Mouse (Mus musculus) forebrain, postnatal 0 days (tissue): ENCODE measurements around the gene Alg9. TPM values are rescaled to one million over a fixed set of nuclear protein-coding genes. Genes with fewer than 3 reads are reported as not detected.

Experiments used
- ATAC-seq: fragments of 200-750 bp; cut with Nextera tagmentation; 2 replicates; pipeline ENCODE4 v1.8.0; 2017; ENCODE audit warnings: mild to moderate bottlenecking, moderate library complexity
- DNase-seq: peaks from one replicate; pipeline ENCODE4 v3.0.0-alpha.2; 2015
- H3K27ac ChIP-seq: fragments of 300-500 bp; sonication (generic); 2 replicates; pipeline ENCODE4 v1.5.1; 2014; ENCODE audit warnings: low read depth, mild to moderate bottlenecking, antibody characterized with exemption, low read length, moderate library complexity, mixed read lengths
- H3K27me3 ChIP-seq: fragments of 300-500 bp; sonication (generic); 2 replicates; pipeline ENCODE4 v1.6.1; 2014; ENCODE audit warnings: mild to moderate bottlenecking, low read length, mixed read lengths; ENCODE audit not compliant: insufficient read depth
- H3K36me3 ChIP-seq: fragments of 300-500 bp; sonication (generic); 2 replicates; pipeline ENCODE4 v1.6.1; 2014; ENCODE audit warnings: mild to moderate bottlenecking, moderate library complexity; ENCODE audit not compliant: insufficient read depth
- H3K4me1 ChIP-seq: fragments of 300-500 bp; sonication (generic); 2 replicates; pipeline ENCODE4 v1.6.1; 2014; ENCODE audit warnings: antibody characterized with exemption; ENCODE audit not compliant: insufficient read depth
- H3K4me2 ChIP-seq: fragments of 300-500 bp; sonication (generic); 2 replicates; pipeline ENCODE4 v1.6.1; 2014; ENCODE audit warnings: low read depth, mild to moderate bottlenecking, moderate library complexity
- H3K4me3 ChIP-seq: fragments of 300-500 bp; sonication (generic); 2 replicates; pipeline ENCODE4 v1.5.1; 2014; ENCODE audit warnings: low read depth, low read length, mixed read lengths
- H3K9ac ChIP-seq: fragments of 300-500 bp; sonication (generic); 2 replicates; pipeline ENCODE4 v1.6.1; 2014; ENCODE audit warnings: mild to moderate bottlenecking
- H3K9me3 ChIP-seq: fragments of 300-500 bp; sonication (generic); 2 replicates; pipeline ENCODE4 v1.6.1; 2016; ENCODE audit warnings: low read length
- CTCF ChIP-seq: sonication (generic); IDR thresholded peaks from 2 replicates; pipeline ENCODE4 v1.5.1; 2016; ENCODE audit warnings: antibody characterized with exemption, control low read depth, low read depth
- WGBS: fragments of 180-500 bp; shearing (Covaris S2); extraction: QIAGEN DNeasy Blood & Tissue Kit; methylation state at CpG from one replicate; pipeline ENCODE4 v1.1.7; 2014; 5-methylcytosine and 5-hydroxymethylcytosine counted together
- polyA plus RNA-seq: library from polyadenylated mRNA; unstranded; fragments of >200 nt; fragmentation: Nextera tagmentation; extraction: Ambion mirVana; gene quantifications from 2 replicates; pipeline ENCODE4 v1.2.1, GENCODE M21; 2015
- total RNA-seq: library from RNA; depleted of rRNA; stranded (reverse); fragments of >200 nt; gene quantifications from 2 replicates; pipeline ENCODE4 v1.2.3, GENCODE M21; 2014

Gene Alg9
- total and polyA plus RNA-seq, 2 experiments from 2014 or later = 53.7 to 74.2 TPM

DNA sequence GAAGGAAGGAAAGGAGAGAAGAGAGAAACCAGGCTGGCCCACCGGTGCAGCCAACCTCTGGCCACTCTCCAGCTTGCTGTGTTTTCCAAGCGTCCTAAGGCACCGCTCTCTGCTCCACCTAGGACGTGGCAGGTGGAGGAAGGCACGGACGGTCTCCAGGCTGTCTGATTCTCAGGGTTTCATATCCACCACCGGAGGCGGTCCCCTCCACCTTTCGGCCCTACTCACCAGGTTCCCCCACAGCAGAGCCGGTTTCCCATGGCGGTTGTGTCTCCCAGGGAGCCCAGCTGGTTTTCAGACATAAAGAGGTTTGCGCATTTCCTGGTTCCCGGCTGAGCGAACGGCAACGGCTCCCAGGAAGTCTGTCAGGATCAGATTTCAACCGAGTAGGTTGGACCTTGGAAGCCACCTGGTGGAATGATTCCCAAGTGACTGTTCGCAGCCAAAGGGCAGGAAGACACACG is 28.6 kb upstream of the Alg9 start, which contains the start of gene 2310030G06Rik:
Gene 2310030G06Rik, minus strand, starts transcription at position 323 of the 464 bp plus-strand sequence.
- no peaks in the 10 kb centered on the region for H3K27me3 ChIP-seq
- H3K27ac ChIP-seq = no peak within 1 kb of the TSS
- TF ChIP-seq CTCF = peak; percentile 36
- DNase-seq (peak; percentile 48), ATAC-seq (peak; percentile 20; the same call in 1 of the 2 replicates)
- H3K9me3 ChIP-seq = no peaks in the 10 kb centered on the region
- WGBS = 3% methylated on average over 19 of the region's 19 CpGs
- peak within 1 kb of the TSS; percentile 43; the same call in 1 of the 2 replicates for H3K9ac ChIP-seq
- peak within 1 kb of the TSS; percentile 53 for H3K4me2 ChIP-seq
- H3K4me1 ChIP-seq = no peaks in the 10 kb centered on the region
- H3K36me3 ChIP-seq = no peaks in the 10 kb centered on the region
- H3K4me3 ChIP-seq = peak within 1 kb of the TSS; percentile 32

DNA sequence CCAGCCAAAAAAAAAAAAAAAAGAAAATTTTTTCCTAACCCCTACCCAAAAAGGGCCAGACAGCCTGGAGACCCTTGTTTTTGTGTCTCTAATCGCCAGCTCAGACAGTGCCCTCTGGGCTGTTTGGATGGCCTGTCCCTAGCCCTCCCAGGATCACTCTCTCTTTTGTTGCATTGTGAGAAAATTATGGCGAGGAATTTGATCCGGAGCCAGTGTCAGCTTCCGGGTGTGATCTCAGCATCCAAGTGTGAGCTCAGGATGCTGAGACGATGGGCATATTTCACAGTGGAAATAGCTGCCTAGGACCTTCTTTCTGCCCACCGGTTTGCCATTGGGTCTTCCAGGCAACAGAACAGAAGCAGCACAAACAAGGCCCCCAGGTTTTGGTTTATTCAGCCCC is 24.1 kb upstream of the Alg9 start:
- DNase-seq (no peak), ATAC-seq (no peak)
- no peak overlapping the region for H3K4me2 ChIP-seq
- no peak overlapping the region for H3K27ac ChIP-seq
- no peak overlapping the region for H3K9ac ChIP-seq
- H3K4me3 ChIP-seq = no peak overlapping the region
- no peaks in the 10 kb centered on the region for H3K27me3 ChIP-seq
- no peak for TF ChIP-seq CTCF
- H3K36me3 ChIP-seq = no peaks in the 10 kb centered on the region
- no peaks in the 10 kb centered on the region for H3K9me3 ChIP-seq
- 59% methylated on average over 6 of the region's 6 CpGs for WGBS
- H3K4me1 ChIP-seq = peaks cover 8% of the 10 kb centered on the region; the same call in 1 of the 2 replicates

DNA sequence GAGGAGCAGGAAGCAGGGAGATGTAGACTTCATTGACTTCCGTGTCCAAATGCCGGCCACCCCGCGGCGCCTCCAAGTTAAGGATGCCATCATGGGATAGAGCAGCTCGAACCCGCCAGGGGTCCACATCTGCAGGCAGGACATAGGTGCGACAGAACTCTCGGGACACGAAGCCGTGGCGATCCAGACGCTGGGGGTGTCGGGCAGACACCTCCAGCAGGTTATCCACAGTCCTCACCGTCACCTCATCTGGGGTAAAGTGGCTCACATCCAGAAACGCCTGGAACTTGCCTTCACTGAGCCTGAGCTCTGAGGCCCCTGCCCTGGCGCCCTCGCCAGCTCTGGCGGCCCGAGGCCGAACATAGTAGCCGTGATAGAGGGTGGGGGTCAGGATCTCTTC is 23.5 kb upstream of the Alg9 start, which contains the start of gene Cryab:
Gene Cryab, plus strand, starts transcription at position 3 of the 400 bp plus-strand sequence.
- ATAC-seq (no peak), DNase-seq (no peak)
- Histone ChIP-seq H3K36me3 (no peaks in the 10 kb centered on the region), H3K9ac (no peak within 1 kb of the TSS), H3K27ac (no peak within 1 kb of the TSS), H3K4me2 (no peak within 1 kb of the TSS), H3K27me3 (no peaks in the 10 kb centered on the region), H3K4me3 (no peak within 1 kb of the TSS), H3K9me3 (no peaks in the 10 kb centered on the region), H3K4me1 (peaks cover 8% of the 10 kb centered on the region; the same call in 1 of the 2 replicates)
- no peak for TF ChIP-seq CTCF
- 77% methylated on average over 22 of the region's 22 CpGs for WGBS

DNA sequence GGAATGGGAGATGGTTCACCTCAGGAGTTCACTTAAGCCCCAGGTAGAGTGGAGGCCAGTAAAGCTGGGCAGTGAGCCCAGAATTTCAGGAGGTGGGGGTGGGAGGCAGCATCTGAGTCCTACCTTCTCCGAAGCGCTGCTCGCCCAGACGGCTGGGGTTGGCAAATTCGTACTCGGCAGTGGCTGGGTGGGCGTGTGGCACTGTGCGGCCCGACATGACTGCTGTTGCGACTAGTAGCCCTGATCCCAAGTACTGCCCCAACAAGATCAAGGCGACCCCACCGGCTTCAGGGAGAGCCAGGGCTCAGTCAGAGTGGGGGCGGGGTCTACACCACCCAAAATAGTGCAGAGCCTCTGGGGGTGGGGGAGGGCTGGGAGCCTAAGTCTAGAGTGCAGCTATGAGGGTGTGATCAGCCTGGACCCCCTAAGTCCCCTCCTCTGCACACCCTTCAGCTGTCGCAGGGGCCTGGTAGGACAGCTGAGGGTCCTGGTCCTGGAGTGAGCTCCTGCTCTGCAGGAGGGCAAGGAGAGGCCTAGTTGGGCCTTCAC is 22.7 kb upstream of the Alg9 start, which contains the start of gene Hspb2:
Gene Hspb2, minus strand, starts transcription at position 301 of the 549 bp plus-strand sequence.
- H3K4me3 ChIP-seq = no peak within 1 kb of the TSS
- WGBS = 62% methylated on average over 14 of the region's 14 CpGs
- no peaks in the 10 kb centered on the region for H3K9me3 ChIP-seq
- TF ChIP-seq CTCF = no peak
- 0 out of 2 replicates have a peak within 1 kb of the TSS, but pooled peaks have one; percentile 10 for H3K4me2 ChIP-seq
- DNase-seq (no peak), ATAC-seq (no peak)
- H3K9ac ChIP-seq = no peak within 1 kb of the TSS; the same call in 1 of the 2 replicates
- peaks cover 8% of the 10 kb centered on the region; the same call in 1 of the 2 replicates for H3K4me1 ChIP-seq
- no peaks in the 10 kb centered on the region for H3K27me3 ChIP-seq
- no peaks in the 10 kb centered on the region for H3K36me3 ChIP-seq
- no peak within 1 kb of the TSS for H3K27ac ChIP-seq

DNA sequence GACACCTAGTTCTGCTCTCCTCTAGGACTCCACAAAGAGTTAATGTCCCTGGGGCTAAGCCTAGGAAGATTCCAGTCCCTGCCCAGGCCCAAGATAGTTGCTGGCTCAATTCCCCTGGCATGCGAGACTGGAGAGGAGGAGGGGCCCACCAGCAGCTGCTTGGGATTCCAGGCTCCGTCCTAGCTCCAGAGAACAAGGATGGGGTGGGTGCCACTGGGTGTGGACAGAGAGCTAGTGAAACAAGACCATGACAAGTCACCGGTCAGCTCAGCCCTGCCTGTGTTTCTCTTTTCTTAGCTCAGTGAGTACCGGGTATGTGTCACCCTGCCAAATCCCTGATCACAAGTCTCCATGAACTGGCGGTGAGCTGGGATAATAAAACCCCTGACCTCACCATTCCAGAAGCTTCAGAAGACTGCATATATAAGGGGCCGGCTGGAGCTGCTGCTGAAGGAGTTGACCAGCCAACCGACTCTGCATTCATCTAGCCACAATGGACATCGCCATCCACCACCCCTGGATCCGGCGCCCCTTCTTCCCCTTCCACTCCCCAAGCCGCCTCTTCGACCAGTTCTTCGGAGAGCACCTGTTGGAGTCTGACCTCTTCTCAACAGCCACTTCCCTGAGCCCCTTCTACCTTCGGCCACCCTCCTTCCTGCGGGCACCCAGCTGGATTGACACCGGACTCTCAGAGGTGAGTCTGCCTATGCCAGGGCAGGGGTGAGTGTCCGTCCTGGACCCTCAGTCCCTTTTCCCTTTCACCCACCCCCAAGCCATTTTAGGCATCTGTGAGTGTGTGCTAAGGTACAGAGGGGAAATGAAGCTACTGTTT is 21.8 kb upstream of the Alg9 start:
- Histone ChIP-seq H3K27me3 (no peaks in the 10 kb centered on the region), H3K27ac (no peak overlapping the region), H3K36me3 (no peaks in the 10 kb centered on the region), H3K9ac (no peak overlapping the region; the same call in 1 of the 2 replicates), H3K4me3 (no peak overlapping the region), H3K4me2 (0 out of 2 replicates have a peak overlapping the region, but pooled peaks have one; percentile 10), H3K4me1 (peaks cover 8% of the 10 kb centered on the region; the same call in 1 of the 2 replicates), H3K9me3 (no peaks in the 10 kb centered on the region)
- ATAC-seq (no peak; the same call in 1 of the 2 replicates), DNase-seq (peak; percentile 52)
- no peak for TF ChIP-seq CTCF
- 65% methylated on average over 17 of the region's 17 CpGs for WGBS

DNA sequence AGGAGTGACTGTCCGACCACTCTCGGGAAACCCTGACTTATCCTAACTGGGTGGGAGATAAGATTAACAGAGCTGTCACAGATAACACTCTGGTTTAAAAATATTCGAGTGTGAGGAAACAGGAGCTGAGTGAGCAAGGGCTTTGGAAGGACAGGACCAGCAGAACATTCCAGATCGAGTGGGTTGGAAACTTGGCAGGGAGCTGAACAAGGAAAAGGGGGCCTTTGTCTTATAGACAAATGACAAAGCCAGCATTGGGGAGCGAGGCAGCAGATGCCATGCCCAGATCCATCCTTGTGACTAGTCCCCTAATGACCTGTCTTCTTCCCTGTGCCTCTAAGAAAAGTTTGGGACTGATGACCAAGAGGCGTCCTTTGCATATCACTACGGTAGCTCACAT is 20.9 kb upstream of the Alg9 start:
- no peak overlapping the region for H3K9ac ChIP-seq
- H3K4me2 ChIP-seq = no peak overlapping the region
- H3K9me3 ChIP-seq = no peaks in the 10 kb centered on the region
- TF ChIP-seq CTCF = no peak
- no peak overlapping the region for H3K27ac ChIP-seq
- ATAC-seq (no peak), DNase-seq (no peak)
- no peak overlapping the region for H3K4me3 ChIP-seq
- no peaks in the 10 kb centered on the region for H3K36me3 ChIP-seq
- no peaks in the 10 kb centered on the region for H3K27me3 ChIP-seq
- WGBS = 65% methylated on average over 7 of the region's 7 CpGs
- peaks cover 8% of the 10 kb centered on the region; the same call in 1 of the 2 replicates for H3K4me1 ChIP-seq

DNA sequence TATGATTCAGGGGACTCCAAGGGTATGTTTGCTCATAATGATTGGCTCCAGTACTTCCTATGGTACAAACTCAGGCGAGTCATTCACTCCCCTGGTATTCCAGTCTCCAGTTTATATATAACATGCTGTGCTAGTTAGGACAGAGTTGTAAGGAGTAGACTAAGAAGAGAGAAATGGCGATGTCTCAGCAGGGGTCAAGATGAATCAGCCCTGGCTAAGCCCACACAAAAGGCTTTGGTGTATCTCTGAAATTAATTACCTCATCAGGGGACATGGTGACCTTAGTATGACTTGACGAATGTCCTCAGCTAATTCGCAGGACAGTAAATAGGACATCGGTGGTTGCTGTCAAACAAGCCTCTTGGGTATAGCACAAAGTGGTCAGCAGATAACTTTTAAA is 18.1 kb upstream of the Alg9 start:
- Histone ChIP-seq H3K4me1 (peaks cover 8% of the 10 kb centered on the region; the same call in 1 of the 2 replicates), H3K27ac (no peak overlapping the region), H3K9ac (no peak overlapping the region), H3K4me3 (no peak overlapping the region), H3K4me2 (no peak overlapping the region), H3K27me3 (no peaks in the 10 kb centered on the region), H3K9me3 (no peaks in the 10 kb centered on the region), H3K36me3 (no peaks in the 10 kb centered on the region)
- DNase-seq (no peak), ATAC-seq (no peak)
- WGBS = 44% methylated on average over 5 of the region's 5 CpGs
- no peak for TF ChIP-seq CTCF
